Mouse (Mus musculus) liver, embryonic 14.5 days (tissue): ENCODE results near the gene Hdac9.

Experiments used
- CTCF ChIP-seq: IDR thresholded peaks from 2 replicates; pipeline ENCODE4 v1.5.1; 2016; ENCODE audit warnings: antibody characterized with exemption, low read depth, control low read depth
- EP300 ChIP-seq: IDR thresholded peaks from 2 replicates; pipeline ENCODE4 v1.6.1; 2016; ENCODE audit warnings: antibody characterized with exemption, low read depth

GRCm38 (mm10) chr12:34312113-34312719 is 604.7 kb downstream of the Hdac9 start:
- TF ChIP-seq CTCF, result no peak
- no peak for TF ChIP-seq EP300
